Mouse (Mus musculus) myocyte (in vitro differentiated cells): Measurements from ENCODE around the gene Tlcd2. TPM values are rescaled to one million over a fixed set of nuclear protein-coding genes. Genes with fewer than 3 reads are reported as not detected.
A peak's percentile ranks its signal among the peaks of the same experiment; 100 is the strongest.

Experiments used
- H3K27me3 ChIP-seq: one replicate; pipeline ENCODE4 v1.6.1; 2011; ENCODE audit not compliant: control insufficient read depth, insufficient read depth, insufficient read length
- H3K36me3 ChIP-seq: one replicate; pipeline ENCODE4 v1.6.1; 2011; ENCODE audit not compliant: control insufficient read depth, insufficient read depth
- H3K4me2 ChIP-seq: one replicate; pipeline ENCODE4 v1.6.1; 2011; ENCODE audit warnings: low read depth, control low read depth
- H3K4me3 ChIP-seq: one replicate; pipeline ENCODE4 v1.5.1; 2011; ENCODE audit warnings: mild to moderate bottlenecking, control low read depth, moderate library complexity
- H3K79me2 ChIP-seq: one replicate; pipeline ENCODE4 v1.6.1; 2011; ENCODE audit not compliant: control insufficient read depth, insufficient read depth
- H3ac ChIP-seq: one replicate; pipeline ENCODE4 v1.6.1; 2011; ENCODE audit not compliant: control insufficient read depth, insufficient read length
- CEBPB ChIP-seq: IDR thresholded peaks from 2 replicates; pipeline ENCODE4 v1.6.1; 2011; ENCODE audit warnings: mild to moderate bottlenecking, moderate library complexity; ENCODE audit not compliant: poor library complexity, insufficient read depth, severe bottlenecking
- E2F4 ChIP-seq: IDR thresholded peaks from one replicate; pipeline ENCODE4 v1.6.1; 2011; ENCODE audit warnings: mild to moderate bottlenecking, control low read depth, moderate library complexity; ENCODE audit not compliant: insufficient read depth
- MAX ChIP-seq: IDR thresholded peaks from one replicate; pipeline ENCODE4 v1.6.1; 2011; ENCODE audit warnings: low read depth, mild to moderate bottlenecking, control low read depth
- MYOD1 ChIP-seq, 3 experiments: IDR thresholded peaks; one replicate each; pipeline ENCODE4 v1.6.1; 2011; ENCODE audit warnings: control low read depth in 2 of 3, low read depth in 2 of 3, mild to moderate bottlenecking in 2 of 3, moderate library complexity in 1 of 3; ENCODE audit not compliant: insufficient read length in 2 of 3, control insufficient read depth in 1 of 3
- MYOG ChIP-seq, 3 experiments: IDR thresholded peaks; one replicate each; pipeline ENCODE4 v1.6.1; 2011; ENCODE audit warnings: control low read depth in 2 of 3, low read depth in 2 of 3, mild to moderate bottlenecking in 2 of 3; ENCODE audit not compliant: insufficient read length in 2 of 3, control insufficient read depth in 1 of 3, insufficient read depth in 1 of 3
- POLR2A ChIP-seq: IDR thresholded peaks from one replicate; pipeline ENCODE4 v1.6.1; 2011; ENCODE audit warnings: low read depth, mild to moderate bottlenecking, control low read depth, moderate library complexity; ENCODE audit not compliant: insufficient read length
- POLR2AphosphoS2 ChIP-seq: IDR thresholded peaks from one replicate; pipeline ENCODE4 v1.6.1; 2011; ENCODE audit warnings: low read depth, control low read depth; ENCODE audit not compliant: insufficient read length
- REST ChIP-seq: IDR thresholded peaks from one replicate; pipeline ENCODE4 v1.6.1; 2011; ENCODE audit warnings: mild to moderate bottlenecking, control low read depth, moderate library complexity; ENCODE audit not compliant: insufficient read depth, insufficient read length
- SRF ChIP-seq: IDR thresholded peaks from one replicate; pipeline ENCODE4 v1.6.1; 2011; ENCODE audit warnings: low read depth; ENCODE audit not compliant: control insufficient read depth, insufficient read length
- TCF12 ChIP-seq: IDR thresholded peaks from one replicate; pipeline ENCODE4 v1.6.1; 2011; ENCODE audit warnings: mild to moderate bottlenecking, control low read depth; ENCODE audit not compliant: poor library complexity, insufficient read depth, severe bottlenecking
- TCF3 ChIP-seq: IDR thresholded peaks from one replicate; pipeline ENCODE4 v1.6.1; 2011; ENCODE audit warnings: low read depth, control low read depth; ENCODE audit not compliant: insufficient read length
- USF1 ChIP-seq: IDR thresholded peaks from one replicate; pipeline ENCODE4 v1.6.1; 2011; ENCODE audit warnings: low read depth, mild to moderate bottlenecking, control low read depth, moderate library complexity
- polyA plus RNA-seq: library from polyadenylated mRNA; unstranded; fragments of >200 nt; fragmentation: generic; extraction: Trizol; gene quantifications from one replicate; pipeline ENCODE4 v1.2.1, GENCODE M21; 2012; ENCODE audit warnings: missing spikeins

Gene Tlcd2
- polyA plus RNA-seq, 1 experiment, result 2.9 TPM

DNA sequence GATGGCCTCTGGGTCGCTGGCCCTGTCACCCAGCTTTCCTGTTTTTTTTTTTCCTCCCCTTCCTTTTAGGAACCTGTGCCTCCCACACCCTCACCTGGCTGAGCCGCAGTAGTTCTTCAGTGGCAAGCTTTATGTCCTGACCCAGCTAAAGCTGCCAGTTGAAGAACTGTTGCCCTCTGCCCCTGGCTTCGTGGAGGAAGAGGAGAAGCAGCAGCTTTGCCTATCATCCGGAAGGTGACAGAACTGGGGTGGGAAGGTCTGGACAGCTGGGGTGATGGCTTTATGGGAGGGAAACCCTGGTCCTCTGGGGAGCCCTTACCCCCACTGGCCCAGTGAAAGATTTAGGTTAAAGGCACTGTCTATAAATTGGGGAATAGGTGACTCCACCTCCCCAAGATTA lies 2.1 kb downstream of the Tlcd2 start:
- peaks cover 37% of the 10 kb centered on the region for H3K36me3 ChIP-seq
- H3K4me3 ChIP-seq, result peak overlapping the region; percentile 98
- peaks cover 37% of the 10 kb centered on the region for H3K79me2 ChIP-seq
- peak overlapping the region; percentile 99 for H3K4me2 ChIP-seq
- no peak for TF ChIP-seq MAX
- TF ChIP-seq E2F4, result no peak
- peak; percentile 65 for TF ChIP-seq POLR2AphosphoS2
- peak; percentile 35 for TF ChIP-seq POLR2A
- H3ac ChIP-seq, result no peak overlapping the region
- no peaks in the 10 kb centered on the region for H3K27me3 ChIP-seq

GRCm38 (mm10) chr11:75464417-75464816 lies 2.9 kb downstream of the Tlcd2 start:
- H3K4me3 ChIP-seq, result peak overlapping the region; percentile 98
- H3K27me3 ChIP-seq, result no peaks in the 10 kb centered on the region
- H3ac ChIP-seq, result no peak overlapping the region
- TF ChIP-seq POLR2A (no peak), POLR2AphosphoS2 (peak; percentile 35)
- H3K36me3 ChIP-seq, result peaks cover 37% of the 10 kb centered on the region
- peak overlapping the region; percentile 99 for H3K4me2 ChIP-seq
- peaks cover 37% of the 10 kb centered on the region for H3K79me2 ChIP-seq

GRCm38 (mm10) chr11:75465051-75465450 lies 3.5 kb downstream of the Tlcd2 start:
- Histone ChIP-seq H3K27me3 (no peaks in the 10 kb centered on the region), H3ac (no peak overlapping the region), H3K36me3 (peaks cover 37% of the 10 kb centered on the region), H3K79me2 (peaks cover 37% of the 10 kb centered on the region), H3K4me3 (peak overlapping the region; percentile 98), H3K4me2 (peak overlapping the region; percentile 99)
- TF ChIP-seq POLR2AphosphoS2 (peak; percentile 90), SRF (no peak), POLR2A (peak; percentile 53)

DNA sequence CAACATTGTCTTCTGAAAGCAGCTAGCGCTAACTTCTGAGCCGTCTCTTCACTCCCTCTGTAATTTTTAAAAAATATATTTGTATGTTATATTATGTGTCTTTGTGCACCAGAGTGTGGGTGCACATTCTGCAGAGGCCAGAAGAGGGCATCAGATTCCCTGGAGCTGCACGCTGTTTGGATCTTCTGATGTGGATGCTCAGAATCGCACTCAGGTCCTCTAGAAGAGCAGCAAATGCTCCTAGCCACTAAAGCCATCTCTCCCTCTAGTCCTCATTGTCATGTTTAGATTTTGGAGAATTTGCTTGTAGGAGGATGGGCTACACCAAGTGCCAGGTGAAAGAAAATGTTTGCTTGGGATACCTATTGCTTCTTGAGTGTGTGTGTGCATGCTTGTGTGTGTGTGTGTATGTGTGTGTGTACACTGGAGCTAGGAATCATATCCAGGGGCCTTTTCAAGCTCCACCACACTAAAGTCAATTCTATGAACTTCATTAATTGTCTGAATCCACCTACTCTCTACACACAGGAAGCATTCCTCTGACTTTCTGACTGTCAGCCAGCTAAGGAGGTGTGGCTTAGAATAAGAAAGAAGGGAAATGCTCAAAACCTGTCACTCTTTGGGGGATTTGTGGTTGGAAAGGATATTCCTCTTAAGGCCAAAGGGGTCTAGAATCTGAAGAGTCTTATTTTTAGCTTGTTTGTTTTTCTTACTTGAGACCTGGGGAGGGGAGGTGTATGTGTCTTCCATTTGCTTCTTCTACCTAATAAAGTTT lies 5.4 kb downstream of the Tlcd2 start:
- Histone ChIP-seq H3K27me3 (no peaks in the 10 kb centered on the region), H3K4me2 (no peak overlapping the region), H3K4me3 (no peak overlapping the region), H3K79me2 (peaks cover 33% of the 10 kb centered on the region), H3ac (no peak overlapping the region), H3K36me3 (peaks cover 37% of the 10 kb centered on the region)
- TF ChIP-seq MYOG (IDR thresholded peaks at IDR 0.05; ENCODE audit: control insufficient read depth in 1 of 3, insufficient read depth in 1 of 3, insufficient read length in 2 of 3, low read depth in 2 of 3), result no peak
- peak; percentile 82 for TF ChIP-seq POLR2AphosphoS2
- no peak for TF ChIP-seq MAX
- TF ChIP-seq POLR2A, result peak; percentile 14

- H3K4me3 ChIP-seq, result no peak overlapping the region
- no peaks in the 10 kb centered on the region for H3K27me3 ChIP-seq
- TF ChIP-seq MAX (no peak), POLR2A (peak; percentile 41), TCF3 (no peak), POLR2AphosphoS2 (peak; percentile 71), TCF12 (no peak)
- no peak overlapping the region for H3K4me2 ChIP-seq
- H3K79me2 ChIP-seq, result peaks cover 28% of the 10 kb centered on the region
- no peak overlapping the region for H3ac ChIP-seq
- H3K36me3 ChIP-seq, result peaks cover 37% of the 10 kb centered on the region
These were observed 6.1 kb downstream of the Tlcd2 start for GRCm38 (mm10) chr11:75467512-75468215.

- peaks cover 21% of the 10 kb centered on the region for H3K79me2 ChIP-seq
- H3K27me3 ChIP-seq, result no peaks in the 10 kb centered on the region
- no peak overlapping the region for H3K4me2 ChIP-seq
- peaks cover 37% of the 10 kb centered on the region for H3K36me3 ChIP-seq
- H3K4me3 ChIP-seq, result no peak overlapping the region
- TF ChIP-seq CEBPB, result no peak
- no peak for TF ChIP-seq TCF12
- TF ChIP-seq TCF3, result no peak
- no peak for TF ChIP-seq POLR2AphosphoS2
- TF ChIP-seq USF1, result no peak
- TF ChIP-seq POLR2A, result no peak
- no peak for TF ChIP-seq REST
- TF ChIP-seq MYOD1 (IDR thresholded peaks at IDR 0.05; ENCODE audit: control insufficient read depth in 1 of 3, insufficient read length in 2 of 3, low read depth in 2 of 3), result no peak
- TF ChIP-seq MYOG (IDR thresholded peaks at IDR 0.05; ENCODE audit: control insufficient read depth in 1 of 3, insufficient read depth in 1 of 3, insufficient read length in 2 of 3, low read depth in 2 of 3), result no peak
- no peak for TF ChIP-seq MAX
- no peak for TF ChIP-seq SRF
- TF ChIP-seq E2F4, result no peak
- no peak overlapping the region for H3ac ChIP-seq
These were observed 6.9 kb downstream of the Tlcd2 start for GRCm38 (mm10) chr11:75468410-75468809.
